Mouse (Mus musculus) gastrocnemius, postnatal 25 days (tissue): ENCODE measurements at regions not wholly inside any gene's neighbourhood (a gene's known extent, or its start where the extent isn't known, plus 50 kb on each side); places are given as distances from the start of the nearest gene placed in this dataset.

Experiments
- DNase-seq: peaks from one replicate; pipeline ENCODE4 v3.0.0; 2022

DNA sequence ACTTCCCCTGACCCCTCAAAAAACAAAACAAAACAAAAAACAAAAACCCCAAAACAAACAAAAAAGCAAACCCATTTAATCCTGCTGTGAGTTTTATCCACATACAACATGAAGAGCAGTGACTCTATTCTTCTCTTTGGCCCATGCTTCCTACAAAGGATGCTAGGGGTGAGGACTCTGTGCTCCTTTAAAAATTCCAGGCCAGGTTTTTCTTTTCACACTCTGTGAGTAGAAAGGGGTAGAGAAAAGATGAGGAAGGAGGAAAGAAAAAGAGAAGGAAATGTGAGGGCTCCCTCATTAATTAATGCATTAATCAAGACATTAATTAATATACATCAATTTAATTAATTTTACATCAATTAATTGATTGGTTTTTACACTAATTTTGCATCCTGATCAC lies 82.9 kb upstream of the Phyhipl start:
- no peak for DNase-seq

DNA sequence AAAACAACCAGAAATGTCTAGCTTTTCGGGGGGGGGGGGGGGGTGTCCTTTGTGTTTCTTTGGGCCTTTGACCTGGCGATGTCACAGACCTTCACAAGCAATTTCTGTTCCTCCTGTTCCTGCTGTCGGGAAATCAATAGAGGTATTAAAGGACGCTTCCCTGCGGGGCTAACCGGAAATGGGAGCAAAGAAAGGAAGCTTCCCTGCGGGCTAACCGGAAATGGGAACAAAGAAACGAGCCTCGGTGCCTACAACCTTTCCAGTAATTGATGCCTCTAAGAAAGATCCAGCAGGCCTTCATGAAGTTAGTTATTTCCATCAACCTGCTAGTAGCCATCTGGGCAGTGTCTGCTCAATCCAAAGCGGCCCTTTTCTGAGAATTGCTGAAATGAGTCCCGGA lies 78.2 kb upstream of the Phyhipl start:
- DNase-seq, result no peak

DNA sequence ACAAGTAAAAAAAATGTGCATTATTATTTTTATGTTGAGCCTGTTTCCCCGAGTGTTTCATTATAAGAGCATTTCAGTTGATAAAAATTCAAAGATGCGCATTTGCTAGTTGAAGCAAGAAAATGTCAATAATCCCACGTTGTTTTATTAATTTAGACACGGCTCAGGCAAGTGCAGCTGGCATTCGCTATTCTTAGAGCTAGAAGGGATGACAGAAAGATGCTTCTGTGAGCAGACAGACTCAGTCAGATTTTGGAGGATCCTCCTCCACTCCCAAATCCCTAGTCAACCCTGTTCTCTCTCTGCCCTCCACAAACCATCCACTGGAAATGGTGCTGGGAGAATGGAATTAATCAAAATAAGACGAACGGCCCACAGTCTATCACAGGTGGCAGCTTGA lies 77.7 kb upstream of the Phyhipl start:
- DNase-seq, result no peak

GRCm38 (mm10) chr10:70725091-70725490 lies 69.3 kb upstream of the Phyhipl start:
- no peak for DNase-seq

DNA sequence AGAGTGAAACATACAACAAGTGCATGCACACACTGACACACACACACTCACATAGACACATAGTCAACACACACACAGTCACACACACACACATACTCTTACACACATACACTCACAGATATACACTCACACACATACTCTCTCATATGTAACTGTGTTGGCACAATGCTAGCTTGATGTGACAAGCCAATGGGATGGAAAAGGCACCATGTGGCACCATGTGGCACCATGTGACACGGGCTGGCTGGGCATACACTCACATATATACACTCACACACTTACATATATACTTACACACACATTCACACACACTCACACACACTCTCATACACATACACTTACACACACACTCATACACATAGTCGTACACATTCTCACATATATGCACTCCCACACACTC lies 67.0 kb upstream of the Phyhipl start:
- no peak for DNase-seq

DNA sequence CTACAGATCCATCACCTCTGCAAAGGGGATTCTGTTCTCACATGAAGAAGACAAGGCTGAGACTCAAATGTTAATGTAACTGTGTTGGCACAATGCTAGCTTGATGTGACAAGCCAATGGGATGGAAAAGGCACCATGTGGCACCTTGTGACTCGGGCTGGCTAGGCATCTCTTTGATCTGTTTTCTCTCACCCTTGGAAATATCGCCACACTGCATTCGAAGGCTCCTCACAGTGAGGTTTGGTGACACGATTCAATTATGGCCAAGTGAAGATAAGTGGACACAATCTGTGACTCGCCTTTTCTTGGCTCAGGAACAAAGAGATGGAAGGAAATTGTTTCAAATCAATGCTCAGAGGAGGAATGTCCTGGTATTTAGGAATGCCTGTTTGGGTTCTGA lies 66.6 kb upstream of the Phyhipl start:
- no peak for DNase-seq

DNA sequence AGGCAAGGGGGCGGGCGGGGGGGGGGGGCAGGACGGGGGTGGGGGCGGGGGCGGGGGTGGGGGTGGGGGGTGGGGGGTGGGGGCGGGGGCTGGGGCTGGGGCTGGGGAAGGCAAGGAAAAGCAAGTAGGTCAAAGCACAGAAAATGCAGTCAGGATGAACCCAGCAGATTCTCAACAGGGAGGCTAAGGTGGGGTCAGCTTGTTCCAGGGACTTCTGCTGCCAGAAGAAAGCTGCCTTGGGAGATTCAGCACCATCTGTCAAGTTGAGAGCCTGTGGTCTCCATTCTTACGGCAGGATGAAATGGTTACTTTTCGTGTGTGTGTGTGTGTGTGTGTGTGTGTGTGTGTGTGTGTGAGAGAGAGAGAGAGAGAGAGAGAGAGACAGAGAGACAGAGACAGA lies 61.7 kb upstream of the Phyhipl start:
- peak; percentile 17 for DNase-seq

DNA sequence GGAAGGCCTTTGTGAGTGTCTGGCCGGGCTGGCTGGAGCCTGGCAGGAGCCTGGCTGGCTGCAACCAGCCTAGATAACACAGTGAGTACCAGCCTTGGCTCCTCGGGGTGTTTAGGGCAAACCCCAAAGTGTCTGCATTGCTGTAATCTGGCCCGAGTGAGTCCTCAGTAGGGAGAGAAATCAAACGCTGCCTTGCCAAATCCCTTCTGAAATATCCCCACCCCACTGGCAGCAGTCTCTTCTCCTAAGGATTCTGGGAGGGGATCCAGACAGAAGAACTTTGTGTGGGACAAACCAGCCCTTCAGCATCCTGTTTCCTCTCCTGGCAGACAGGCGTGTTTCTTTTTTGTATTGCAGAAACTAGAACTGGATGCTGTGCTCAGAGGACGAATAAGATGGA lies 61.3 kb upstream of the Phyhipl start:
- DNase-seq, result peak; percentile 70

GRCm38 (mm10) chr10:70713306-70713705 lies 57.5 kb upstream of the Phyhipl start:
- no peak for DNase-seq

DNA sequence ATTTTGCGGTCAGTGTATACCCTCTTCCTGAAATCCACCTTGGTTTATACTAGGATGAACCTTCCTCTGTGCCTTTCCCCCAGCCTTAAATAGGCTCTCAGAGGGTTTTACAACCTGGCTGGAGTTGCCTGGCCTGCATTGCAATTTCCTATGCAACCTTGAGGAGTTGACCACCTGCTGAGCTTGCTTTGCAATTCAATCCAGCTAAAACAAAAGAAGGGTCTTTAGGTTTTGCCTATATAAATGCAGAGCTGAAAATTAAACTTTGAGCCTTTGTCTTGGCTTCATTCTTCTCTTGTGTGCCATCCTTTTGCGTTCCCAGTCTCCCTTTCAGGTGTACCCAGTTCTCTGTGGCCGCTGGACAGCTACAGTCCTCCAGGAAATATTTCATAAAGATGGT lies 53.0 kb upstream of the Phyhipl start:
- no peak for DNase-seq
